In genomic region chr15:97235183-97235582, GRCm38 (mm10) we compare ENCODE assay signal across 9 mouse cellular contexts. TPM values are rescaled to one million over a fixed set of nuclear protein-coding genes. Genes with fewer than 3 reads are reported as not detected.
A peak's percentile ranks its signal among the peaks of the same experiment; 100 is the strongest.
DNase-seq lines count a peak whose midpoint lies in the region; ATAC-seq and TF ChIP-seq lines count a peak whose summit lies in the region.
"Had no signal": no experiment of that assay in that cellular context is flagged by ENCODE, and none has a peak within 500 bp of the region (broad histone marks: within the 10 kb centered on the region; RNA-seq: fewer than 3 reads in every experiment).

No protein-coding gene starts in this region.

- H3K36me3 ChIP-seq in hindbrain, embryonic 11.5 days (ENCODE audit: control insufficient read depth, insufficient read depth, low read length), result no peaks in the 10 kb centered on the region
- H3K36me3 ChIP-seq in hindbrain, embryonic 13.5 days, result no peaks in the 10 kb centered on the region
- no peaks in the 10 kb centered on the region for H3K36me3 ChIP-seq in heart, postnatal 0 days (replicated peaks; ENCODE audit: control insufficient read depth, insufficient read depth, low read length)
- no peaks in the 10 kb centered on the region for H3K36me3 ChIP-seq in lung, embryonic 16.5 days (ENCODE audit: control insufficient read depth, insufficient read depth, low read length)
- no peaks in the 10 kb centered on the region for H3K36me3 ChIP-seq in stomach, postnatal 0 days (ENCODE audit: control insufficient read depth, insufficient read depth, low read length)
- H3K36me3 ChIP-seq: embryonic facial prominence, embryonic 15.5 days had no signal

- 30% methylated on average over 7 of the region's 7 CpGs for WGBS in hindbrain, embryonic 11.5 days
- 30% methylated on average over 7 of the region's 7 CpGs for WGBS in hindbrain, embryonic 13.5 days
- WGBS in heart, postnatal 0 days, result 20% methylated on average over 7 of the region's 7 CpGs
- WGBS in lung, embryonic 16.5 days, result 25% methylated on average over 7 of the region's 7 CpGs
- WGBS in stomach, postnatal 0 days, result 30% methylated on average over 7 of the region's 7 CpGs

- no peaks in the 10 kb centered on the region for H3K27me3 ChIP-seq in hindbrain, embryonic 11.5 days (ENCODE audit: control insufficient read depth, insufficient read depth, low read length)
- H3K27me3 ChIP-seq in hindbrain, embryonic 13.5 days, result no peaks in the 10 kb centered on the region
- no peaks in the 10 kb centered on the region for H3K27me3 ChIP-seq in heart, postnatal 0 days (ENCODE audit: control insufficient read depth, insufficient read depth, low read length)
- no peaks in the 10 kb centered on the region for H3K27me3 ChIP-seq in lung, embryonic 16.5 days (ENCODE audit: control insufficient read depth, insufficient read depth, low read depth, low read length)
- no peaks in the 10 kb centered on the region for H3K27me3 ChIP-seq in stomach, postnatal 0 days (ENCODE audit: control insufficient read depth, insufficient read depth, low read length)
- H3K27me3 ChIP-seq: embryonic facial prominence, embryonic 15.5 days had no signal

- no peaks in the 10 kb centered on the region for H3K4me1 ChIP-seq in hindbrain, embryonic 11.5 days (replicated peaks; ENCODE audit: control insufficient read depth, insufficient read depth, low read length)
- H3K4me1 ChIP-seq in hindbrain, embryonic 13.5 days (replicated peaks), result no peaks in the 10 kb centered on the region
- no peaks in the 10 kb centered on the region for H3K4me1 ChIP-seq in heart, postnatal 0 days (ENCODE audit: control insufficient read depth, insufficient read depth)
- no peaks in the 10 kb centered on the region for H3K4me1 ChIP-seq in lung, embryonic 16.5 days (replicated peaks; ENCODE audit: control insufficient read depth, insufficient read depth, low read length)
- H3K4me1 ChIP-seq in stomach, postnatal 0 days (replicated peaks; ENCODE audit: control insufficient read depth, insufficient read depth), result no peaks in the 10 kb centered on the region
- H3K4me1 ChIP-seq: embryonic facial prominence, embryonic 15.5 days had no signal

- ATAC-seq in hindbrain, embryonic 11.5 days (ENCODE audit: low FRiP score), result no peak
- no peak for ATAC-seq in hindbrain, embryonic 13.5 days (ENCODE audit: low FRiP score)
- ATAC-seq in heart, postnatal 0 days (ENCODE audit: insufficient read depth, low read depth), result no peak; the same call in 1 of the 2 replicates
- peak; percentile 10; the same call in 1 of the 2 replicates for ATAC-seq in lung, embryonic 16.5 days (ENCODE audit: low read depth)
- 0 out of 2 replicates have a peak, but pooled peaks have one; percentile 40 for ATAC-seq in stomach, postnatal 0 days (ENCODE audit: low FRiP score, low TSS enrichment)

- no peak overlapping the region for H3K4me3 ChIP-seq in hindbrain, embryonic 11.5 days (ENCODE audit: low read depth, low read length)
- H3K4me3 ChIP-seq in hindbrain, embryonic 13.5 days, result no peak overlapping the region
- no peak overlapping the region for H3K4me3 ChIP-seq in heart, postnatal 0 days (ENCODE audit: low read depth, low read length)
- no peak overlapping the region for H3K4me3 ChIP-seq in lung, embryonic 16.5 days (ENCODE audit: low read length)
- no peak overlapping the region for H3K4me3 ChIP-seq in stomach, postnatal 0 days (ENCODE audit: low read depth, low read length)
- H3K4me3 ChIP-seq: embryonic facial prominence, embryonic 15.5 days had no signal

- no peak overlapping the region for H3K9ac ChIP-seq in hindbrain, embryonic 11.5 days (ENCODE audit: low read depth, low read length)
- no peak overlapping the region for H3K9ac ChIP-seq in hindbrain, embryonic 13.5 days
- H3K9ac ChIP-seq in heart, postnatal 0 days (replicated peaks; ENCODE audit: low read depth, low read length), result no peak overlapping the region
- H3K9ac ChIP-seq in lung, embryonic 16.5 days (ENCODE audit: low read length), result no peak overlapping the region
- no peak overlapping the region for H3K9ac ChIP-seq in stomach, postnatal 0 days (ENCODE audit: low read length)
- H3K9ac ChIP-seq: embryonic facial prominence, embryonic 15.5 days had no signal

- no peak overlapping the region for H3K27ac ChIP-seq in hindbrain, embryonic 11.5 days (ENCODE audit: low read depth, low read length)
- no peak overlapping the region for H3K27ac ChIP-seq in hindbrain, embryonic 13.5 days
- no peak overlapping the region for H3K27ac ChIP-seq in heart, postnatal 0 days (ENCODE audit: low read depth)
- H3K27ac ChIP-seq in lung, embryonic 16.5 days (ENCODE audit: low read length), result no peak overlapping the region
- no peak overlapping the region for H3K27ac ChIP-seq in stomach, postnatal 0 days (replicated peaks)
- H3K27ac ChIP-seq: embryonic facial prominence, embryonic 15.5 days had no signal

- DNase-seq in hindbrain, embryonic 11.5 days (ENCODE audit: low spot score), result peak; percentile 83
- DNase-seq in urinary bladder, postnatal 25 days (ENCODE audit: low spot score), result peak; percentile 64
- DNase-seq in urinary bladder, postnatal 10 days (ENCODE audit: low spot score), result no peak
- peak; percentile 20 for DNase-seq in cerebellum, adult 9-10 months
- peak; percentile 49 for DNase-seq in heart, postnatal 0 days (ENCODE audit: low spot score)
- DNase-seq in stomach, postnatal 0 days (ENCODE audit: low spot score), result peak; percentile 42

- peak; percentile 86 for TF ChIP-seq CTCF in heart, postnatal 0 days (IDR thresholded peaks at IDR 0.05; ENCODE audit: low read depth)
- TF ChIP-seq CTCF in stomach, postnatal 0 days (IDR thresholded peaks at IDR 0.05; ENCODE audit: low read depth), result peak; percentile 93

- no peaks in the 10 kb centered on the region for H3K9me3 ChIP-seq in hindbrain, embryonic 11.5 days (ENCODE audit: control insufficient read depth, low read length)
- 0 out of 2 replicates have a peak, but pooled peaks cover 12% of the 10 kb centered on the region for H3K9me3 ChIP-seq in hindbrain, embryonic 13.5 days
- 0 out of 2 replicates have a peak, but pooled peaks cover 11% of the 10 kb centered on the region for H3K9me3 ChIP-seq in heart, postnatal 0 days (replicated peaks; ENCODE audit: control insufficient read depth, low read length)
- H3K9me3 ChIP-seq in lung, embryonic 16.5 days (ENCODE audit: control insufficient read depth, low read length), result no peaks in the 10 kb centered on the region
- H3K9me3 ChIP-seq in stomach, postnatal 0 days (ENCODE audit: control insufficient read depth, low read length), result no peaks in the 10 kb centered on the region
- H3K9me3 ChIP-seq: embryonic facial prominence, embryonic 15.5 days had no signal

- no peak for TF ChIP-seq EP300 in heart, postnatal 0 days (IDR thresholded peaks at IDR 0.05; ENCODE audit: low read depth)
- TF ChIP-seq EP300 in stomach, postnatal 0 days (optimal IDR thresholded peaks at IDR 0.05), result no peak

- H3K4me2 ChIP-seq in hindbrain, embryonic 11.5 days (replicated peaks; ENCODE audit: low read depth, low read length), result no peak overlapping the region
- H3K4me2 ChIP-seq in hindbrain, embryonic 13.5 days, result no peak overlapping the region
- no peak overlapping the region for H3K4me2 ChIP-seq in heart, postnatal 0 days (ENCODE audit: low read depth, low read length)
- H3K4me2 ChIP-seq in lung, embryonic 16.5 days (ENCODE audit: low read depth, low read length), result no peak overlapping the region
- no peak overlapping the region for H3K4me2 ChIP-seq in stomach, postnatal 0 days (replicated peaks; ENCODE audit: low read depth)
- H3K4me2 ChIP-seq: embryonic facial prominence, embryonic 15.5 days had no signal

RNA-seq across cellular contexts. Expression of gene Pced1b, which starts 11.7 kb away (rescaled TPM):
- polyA plus RNA-seq in hindbrain, embryonic 11.5 days (2014; fragmentation: Nextera tagmentation; extraction: Ambion mirVana), result 3.2 and 3.4 TPM in 2 replicates
- polyA plus RNA-seq in hindbrain, embryonic 13.5 days (2015; fragmentation: Nextera tagmentation; extraction: Ambion mirVana), result 4.2 and 4.5 TPM in 2 replicates
- total RNA-seq in heart, postnatal 0 days (2014; rRNA removed; ENCODE audit: low replicate concordance), result 1.2 and 2.6 TPM in 2 replicates
- polyA plus RNA-seq in heart, postnatal 0 days (2015; fragmentation: Nextera tagmentation; extraction: Ambion mirVana), result 0.89 and 1.7 TPM in 2 replicates
- polyA plus RNA-seq in lung, embryonic 16.5 days (2015; fragmentation: Nextera tagmentation; extraction: Ambion mirVana), result 6.0 and 6.1 TPM in 2 replicates
- polyA plus RNA-seq in stomach, postnatal 0 days (2015; fragmentation: Nextera tagmentation; extraction: Ambion mirVana), result 1.6 and 1.8 TPM in 2 replicates

RNA-seq across cellular contexts. Expression of gene Amigo2, which starts 11.9 kb away (rescaled TPM):
- 6.0 and 9.3 TPM in 2 replicates for polyA plus RNA-seq in hindbrain, embryonic 11.5 days (2014; fragmentation: Nextera tagmentation; extraction: Ambion mirVana)
- 7.2 and 8.7 TPM in 2 replicates for polyA plus RNA-seq in hindbrain, embryonic 13.5 days (2015; fragmentation: Nextera tagmentation; extraction: Ambion mirVana)
- total RNA-seq in heart, postnatal 0 days (2014; rRNA removed; ENCODE audit: low replicate concordance), result 6.0 and 6.3 TPM in 2 replicates
- polyA plus RNA-seq in heart, postnatal 0 days (2015; fragmentation: Nextera tagmentation; extraction: Ambion mirVana), result 4.1 and 4.4 TPM in 2 replicates
- 4.6 and 5.2 TPM in 2 replicates for polyA plus RNA-seq in lung, embryonic 16.5 days (2015; fragmentation: Nextera tagmentation; extraction: Ambion mirVana)
- polyA plus RNA-seq in stomach, postnatal 0 days (2015; fragmentation: Nextera tagmentation; extraction: Ambion mirVana), result 2.6 and 2.9 TPM in 2 replicates

Comparison
In these comparisons a context has a peak if more than half of its experiments do, and no peak if none do; other contexts are left out.
1. ATAC-seq: peak in lung, embryonic 16.5 days (single experiment) and stomach, postnatal 0 days (single experiment); none in hindbrain, embryonic 11.5 days (single experiment), hindbrain, embryonic 13.5 days (single experiment) and heart, postnatal 0 days (single experiment).